Mouse (Mus musculus) CD4-positive, CD25-positive, alpha-beta regulatory T cell, adult 2 months (primary cell): ENCODE measurements around the gene Usf2.

Experiments
- DNase-seq: peaks from one replicate; pipeline ENCODE4 v3.0.0-alpha.2; 2012; ENCODE audit warnings: low read depth, low spot score

Gene Usf2

DNA sequence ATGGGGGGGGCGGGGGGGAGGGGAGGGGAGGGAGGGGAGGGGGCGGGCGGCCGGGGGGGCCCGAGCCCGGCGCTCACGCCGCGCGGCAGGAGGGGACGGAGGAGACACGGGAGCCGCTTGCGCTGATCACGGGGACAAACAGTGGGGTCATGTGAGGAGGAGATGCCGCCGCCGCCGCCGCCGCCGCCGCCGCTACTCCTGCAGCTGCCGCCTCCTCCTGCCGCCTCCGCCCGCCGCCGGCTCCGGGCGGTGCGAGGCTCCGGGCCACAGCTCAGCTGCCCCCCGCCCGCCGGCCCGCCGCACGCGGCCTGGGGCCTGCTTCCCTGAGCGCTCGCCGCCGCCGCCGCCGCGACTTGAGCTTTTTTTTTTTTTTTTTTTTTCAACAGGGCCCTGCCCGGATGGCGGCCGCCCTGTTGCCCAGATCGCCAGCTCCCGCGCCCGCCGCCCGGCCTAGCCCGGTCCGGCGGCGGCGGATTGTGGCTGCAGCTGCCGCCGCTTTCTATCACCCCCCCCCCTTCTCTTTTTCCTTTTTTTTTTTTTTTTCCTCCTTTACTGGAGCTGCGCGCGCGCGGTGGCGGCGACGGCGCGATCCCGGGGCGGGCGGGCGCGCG is at the start of gene Usf2:
TSS of gene Usf2 (minus strand) at position 48 of the 611 bp plus-strand sequence.
- DNase-seq = peak; percentile 89

DNA sequence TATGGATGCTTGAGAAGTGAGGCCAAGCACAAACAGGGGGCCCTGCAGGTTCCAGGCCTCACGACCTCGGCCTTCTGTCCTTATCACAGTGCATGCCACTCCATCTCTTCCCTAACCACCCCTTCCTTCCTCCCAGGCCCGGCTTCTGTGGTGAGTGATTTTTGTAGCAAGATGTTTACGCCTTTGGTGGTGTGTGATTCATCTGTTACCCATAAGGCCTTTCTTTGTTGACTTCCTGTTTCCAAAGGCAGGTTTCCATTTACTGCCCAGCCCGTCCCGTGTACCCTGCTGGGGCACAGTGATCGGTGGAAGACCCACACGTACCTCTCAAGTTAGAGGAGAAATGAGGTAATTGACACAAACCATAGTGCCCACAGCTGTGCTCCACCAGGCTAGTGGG is 46.0 kb upstream of the Usf2 start:
- peak; percentile 78 for DNase-seq

DNA sequence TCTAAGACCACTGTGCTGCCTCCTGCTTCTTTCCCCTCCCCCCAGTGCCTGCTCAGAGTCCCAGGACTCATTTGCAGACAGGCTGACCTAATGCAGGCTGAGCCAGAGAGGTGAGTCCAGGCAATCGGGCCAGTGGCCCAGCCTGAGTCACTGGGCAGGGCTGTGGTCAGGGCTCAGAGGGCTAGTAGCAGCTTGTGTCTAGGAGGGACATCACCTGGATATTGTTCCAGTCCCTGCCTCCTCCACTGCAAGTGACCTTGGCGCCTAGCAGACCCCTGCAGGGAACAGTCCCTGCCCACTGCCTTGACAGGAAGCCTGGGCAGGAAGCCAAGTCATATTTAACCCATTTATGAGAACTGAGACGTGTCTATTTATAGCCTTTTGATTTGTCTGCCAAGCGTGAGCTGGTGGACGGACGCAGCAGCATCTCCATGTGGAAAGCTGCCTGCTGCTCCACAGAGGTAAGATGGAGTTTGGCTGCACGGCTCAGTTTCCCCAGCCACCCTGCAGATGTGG is 44.0 kb upstream of the Usf2 start:
- peak; percentile 73 for DNase-seq

GRCm38 (mm10) chr7:30996491-30996890 is 39.9 kb upstream of the Usf2 start:
- DNase-seq = peak; percentile 41

DNA sequence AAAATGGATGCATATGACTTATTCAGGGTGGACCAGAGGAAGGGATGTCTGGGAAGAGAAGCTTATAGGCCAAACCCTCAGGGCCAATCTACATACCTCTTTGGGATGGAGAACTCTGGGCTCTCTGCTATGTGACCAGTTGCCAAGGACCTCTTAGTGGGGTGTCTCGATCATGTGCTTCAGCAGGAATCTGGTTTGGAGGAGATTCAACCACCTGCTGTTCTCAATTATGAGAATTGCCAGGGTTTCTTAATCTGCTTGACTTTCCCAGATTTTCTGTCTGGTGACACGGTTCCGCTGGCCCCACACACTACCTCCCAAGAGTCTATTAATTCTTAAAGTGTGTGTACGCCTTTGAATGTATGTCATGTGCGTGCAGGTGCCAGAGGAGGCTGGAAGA is 37.4 kb upstream of the Usf2 start:
- no peak for DNase-seq

DNA sequence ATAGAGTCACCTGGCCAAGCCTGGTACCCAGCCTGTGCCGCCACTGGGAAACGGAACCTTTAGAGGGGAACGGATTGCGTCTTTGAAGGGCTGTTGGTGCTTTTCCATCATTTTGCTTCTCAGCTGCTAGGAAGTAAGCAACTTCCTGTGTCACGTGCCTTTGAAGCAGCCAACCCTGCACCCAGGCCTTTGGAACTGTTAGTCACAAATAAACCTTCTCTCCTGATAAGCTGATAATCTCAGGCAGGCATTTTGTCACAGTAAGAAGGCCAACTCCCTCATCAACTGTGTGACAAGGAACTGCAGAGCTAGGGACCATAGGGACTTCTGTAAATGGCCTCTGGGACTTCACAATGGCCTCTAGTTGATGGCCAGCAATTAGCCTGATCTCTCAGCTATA is 35.5 kb upstream of the Usf2 start:
- no peak for DNase-seq

DNA sequence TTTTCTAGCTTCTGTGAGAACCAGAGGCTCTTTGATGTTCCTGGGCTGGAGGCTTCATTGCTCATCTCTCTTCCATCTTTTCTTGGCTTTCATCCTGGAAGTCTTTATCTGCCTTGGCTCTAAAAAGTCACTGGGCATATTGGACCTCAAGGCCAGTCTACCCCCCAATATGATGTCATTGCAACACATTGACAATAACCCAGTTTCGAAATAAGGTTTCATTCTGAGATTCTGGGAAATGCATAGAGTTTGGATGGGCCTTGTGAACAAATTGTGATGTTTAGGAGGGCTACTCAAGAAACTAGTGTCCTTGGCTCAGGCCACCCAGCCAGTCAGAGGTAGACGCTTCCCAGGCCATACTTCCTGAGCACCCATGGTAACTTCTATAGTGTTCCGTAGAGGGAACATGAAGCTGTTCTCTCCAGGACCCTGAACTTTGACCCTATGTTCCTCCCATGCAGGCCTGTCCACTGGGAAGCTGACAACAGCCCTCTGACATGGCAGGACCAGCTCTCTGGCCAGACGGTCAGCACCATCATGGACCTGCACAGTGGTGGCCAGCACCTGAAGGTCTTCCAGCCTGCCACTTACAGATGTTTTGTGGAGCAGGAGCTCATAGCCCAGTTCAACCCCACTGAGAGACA is 32.0 kb upstream of the Usf2 start:
- no peak for DNase-seq

DNA sequence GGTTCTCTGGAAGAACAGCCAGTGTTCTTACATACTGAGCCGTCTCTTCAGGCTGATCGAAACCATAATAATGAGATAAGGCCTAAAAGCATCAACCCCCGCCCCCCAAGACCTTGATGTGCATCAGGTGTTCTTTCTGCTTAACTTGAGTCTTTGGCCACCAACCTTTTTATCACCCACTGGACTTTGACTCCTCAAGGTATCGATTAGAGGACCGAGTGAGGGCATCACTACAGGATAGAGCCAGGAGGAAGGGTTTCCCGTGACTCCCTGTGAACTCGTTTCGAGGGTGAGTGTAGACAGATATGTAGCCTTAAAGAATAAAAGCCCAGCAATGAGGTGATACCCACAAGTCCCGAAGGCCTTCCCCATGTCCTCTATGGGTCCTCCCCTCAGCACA is 28.8 kb upstream of the Usf2 start:
- DNase-seq = no peak

- no peak for DNase-seq
These were observed 25.1 kb upstream of the Usf2 start for GRCm38 (mm10) chr7:30981703-30982102.

DNA sequence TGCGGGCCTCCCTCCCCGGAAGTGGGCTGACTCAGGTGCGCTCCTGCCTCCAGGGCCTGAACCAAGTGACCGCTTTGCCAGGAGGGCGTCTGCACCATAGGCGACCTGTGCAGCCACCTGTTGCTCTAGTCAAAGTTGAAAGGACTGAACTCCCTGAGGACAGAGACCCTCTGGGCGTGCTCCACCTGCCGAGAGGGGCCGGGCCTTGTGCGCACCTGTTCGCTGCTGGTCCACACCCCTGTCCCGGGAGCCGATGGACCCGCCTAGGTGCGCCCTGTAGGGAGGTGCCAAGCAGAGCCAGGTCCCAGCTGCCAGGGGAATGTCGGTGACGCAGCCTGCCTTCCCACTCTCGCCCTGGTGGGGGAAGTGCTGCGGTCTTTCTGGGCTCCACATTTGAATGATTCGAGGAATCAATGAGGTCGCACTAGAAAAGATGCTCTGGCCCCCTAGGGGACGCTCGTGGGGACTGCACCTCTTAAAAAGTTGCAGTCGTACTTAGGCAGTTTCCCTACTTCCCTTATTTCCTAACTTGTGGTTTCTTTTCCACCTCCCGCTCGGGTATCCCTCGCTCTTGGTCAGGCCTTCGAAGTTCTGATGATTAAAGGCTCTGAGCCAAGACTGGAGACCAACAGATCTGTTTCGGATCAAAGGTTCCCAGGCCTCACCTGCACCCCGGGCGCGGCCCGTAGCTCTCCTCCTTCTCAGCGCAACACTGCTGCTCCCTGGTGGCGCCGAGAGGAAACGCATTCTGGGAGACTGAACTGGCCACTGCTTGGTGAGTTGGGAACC is 17.1 kb upstream of the Usf2 start, which contains the start of gene Fam187b:
TSS of gene Fam187b (plus strand) at position 290 of the 789 bp plus-strand sequence.
- DNase-seq = peak; percentile 94

DNA sequence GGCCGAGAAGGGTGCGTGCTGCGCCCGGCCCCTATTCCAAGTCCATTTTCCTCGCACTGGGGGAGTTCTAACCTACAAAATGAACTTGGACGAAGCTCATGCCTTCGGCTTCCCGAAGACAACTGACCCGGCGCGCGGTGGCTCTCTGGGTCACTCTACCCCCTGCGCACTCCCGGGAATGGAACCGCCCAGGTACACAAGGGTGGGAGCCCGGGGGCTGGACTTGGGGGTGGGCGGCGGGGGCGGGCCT is 16.6 kb upstream of the Usf2 start, which contains the start of gene Lsr:
TSS of gene Lsr (minus strand) at position 214 of the 250 bp plus-strand sequence.
- DNase-seq = no peak

- no peak for DNase-seq
These were observed 16.0 kb upstream of the Usf2 start for GRCm38 (mm10) chr7:30972426-30973250.

DNA sequence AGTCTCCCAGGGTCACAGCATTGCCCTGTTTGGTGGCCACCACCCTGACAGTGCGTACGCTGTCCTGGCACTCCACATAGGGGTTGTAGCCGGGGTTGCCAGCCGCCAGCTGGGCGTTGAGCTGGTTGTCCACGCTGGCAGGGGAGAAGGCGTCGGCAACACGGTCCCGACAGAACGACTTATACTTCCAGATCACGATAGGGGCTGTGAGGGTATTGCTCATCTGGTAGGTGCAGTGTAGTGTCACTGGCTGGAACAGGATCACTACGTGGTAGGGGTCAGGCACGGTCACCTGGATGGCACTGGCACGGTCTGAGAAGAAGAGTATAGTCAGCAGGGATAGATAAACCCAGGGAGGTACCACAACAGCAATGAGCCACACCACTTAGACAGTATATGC is 15.3 kb upstream of the Usf2 start:
- DNase-seq = no peak

- DNase-seq = no peak
These were observed 12.6 kb upstream of the Usf2 start for GRCm38 (mm10) chr7:30969174-30969573.

DNA sequence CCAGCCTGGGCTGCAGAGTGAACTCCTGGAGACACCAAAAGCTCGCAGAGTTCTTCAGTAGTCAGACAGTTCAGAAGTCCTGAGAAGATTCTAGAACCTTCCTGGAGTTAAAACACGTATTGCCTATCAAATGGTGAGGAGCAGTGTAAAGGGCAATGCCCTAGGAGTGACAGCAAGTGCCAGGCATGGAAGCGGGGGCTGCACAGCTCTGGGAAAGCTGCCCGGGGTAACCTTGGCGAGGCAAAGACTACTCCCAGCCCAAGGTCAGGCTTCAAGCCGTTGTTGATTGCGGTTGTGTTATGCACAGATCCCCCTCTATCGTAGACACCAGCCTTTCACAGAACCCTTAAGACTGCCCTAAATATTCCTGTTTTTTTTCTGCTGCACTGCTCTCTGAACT is 12.0 kb upstream of the Usf2 start:
- DNase-seq = no peak

- DNase-seq = no peak
These were observed 10.1 kb upstream of the Usf2 start for GRCm38 (mm10) chr7:30966657-30967056.

DNA sequence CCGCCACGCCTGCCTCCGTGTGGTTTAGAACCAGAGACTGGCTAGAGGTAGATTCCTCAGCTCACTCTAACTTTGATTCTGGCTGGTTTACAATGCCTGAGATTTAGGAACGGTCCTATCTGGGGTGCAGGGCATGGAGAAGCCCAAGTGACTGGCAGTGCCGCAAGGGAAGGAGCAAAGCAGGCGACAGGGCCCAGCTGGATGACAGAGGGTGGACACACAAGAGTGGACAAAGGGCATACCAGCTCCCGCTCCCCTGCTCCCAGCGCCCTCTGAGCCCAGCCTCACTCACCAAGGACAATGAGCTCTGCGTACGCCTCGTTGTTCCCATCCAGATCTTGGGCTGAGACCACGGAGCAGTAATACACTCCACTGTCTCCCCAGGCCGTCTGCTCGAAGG is 9.1 kb upstream of the Usf2 start:
- no peak for DNase-seq

- DNase-seq = no peak
These were observed 7.8 kb upstream of the Usf2 start for GRCm38 (mm10) chr7:30964366-30964765.

- DNase-seq = no peak
These were observed 6.3 kb upstream of the Usf2 start for GRCm38 (mm10) chr7:30962862-30963261.

DNA sequence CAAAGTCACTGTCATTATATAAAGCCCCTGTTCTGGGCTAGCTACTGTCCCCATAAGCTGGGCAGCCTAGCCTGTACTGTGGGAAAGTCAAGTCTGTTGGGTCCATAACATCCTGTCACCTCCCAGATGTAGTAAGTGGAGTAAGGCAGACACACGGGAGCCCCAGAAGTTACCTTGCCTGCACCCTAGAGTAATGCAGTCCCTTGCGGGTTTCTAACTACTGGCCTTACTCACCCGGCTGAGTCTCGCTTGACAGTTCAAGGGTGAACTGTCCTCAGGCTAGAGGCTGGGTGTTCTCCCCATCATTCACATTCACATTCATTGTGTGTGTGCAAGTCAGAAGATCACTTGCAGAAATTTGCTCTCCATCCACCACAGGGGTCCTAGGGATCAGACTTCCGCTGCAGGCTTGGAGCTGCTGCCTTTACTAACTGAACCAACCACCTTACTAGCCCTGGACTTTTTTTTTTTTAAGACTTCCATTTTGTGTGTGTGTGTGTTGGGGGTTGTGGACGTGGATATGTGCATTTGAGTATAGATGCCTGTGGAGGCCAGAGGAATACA is 3.3 kb upstream of the Usf2 start:
- DNase-seq = no peak

- DNase-seq = no peak
These were observed 2.4 kb upstream of the Usf2 start for GRCm38 (mm10) chr7:30958866-30959487.
